Mouse (Mus musculus) myocyte (in vitro differentiated cells): ENCODE data around the gene Gphb5.

Source experiments
- CEBPB ChIP-seq: IDR thresholded peaks from 2 replicates; pipeline ENCODE4 v1.6.1; 2011; ENCODE audit warnings: mild to moderate bottlenecking, moderate library complexity; ENCODE audit not compliant: poor library complexity, insufficient read depth, severe bottlenecking
- E2F4 ChIP-seq: IDR thresholded peaks from one replicate; pipeline ENCODE4 v1.6.1; 2011; ENCODE audit warnings: mild to moderate bottlenecking, control low read depth, moderate library complexity; ENCODE audit not compliant: insufficient read depth
- MAX ChIP-seq: IDR thresholded peaks from one replicate; pipeline ENCODE4 v1.6.1; 2011; ENCODE audit warnings: low read depth, mild to moderate bottlenecking, control low read depth
- MYOD1 ChIP-seq, 3 experiments: IDR thresholded peaks; one replicate each; pipeline ENCODE4 v1.6.1; 2011; ENCODE audit warnings: control low read depth in 2 of 3, low read depth in 2 of 3, mild to moderate bottlenecking in 2 of 3, moderate library complexity in 1 of 3; ENCODE audit not compliant: insufficient read length in 2 of 3, control insufficient read depth in 1 of 3
- MYOG ChIP-seq, 3 experiments: IDR thresholded peaks; one replicate each; pipeline ENCODE4 v1.6.1; 2011; ENCODE audit warnings: control low read depth in 2 of 3, low read depth in 2 of 3, mild to moderate bottlenecking in 2 of 3; ENCODE audit not compliant: insufficient read length in 2 of 3, control insufficient read depth in 1 of 3, insufficient read depth in 1 of 3
- POLR2A ChIP-seq: IDR thresholded peaks from one replicate; pipeline ENCODE4 v1.6.1; 2011; ENCODE audit warnings: low read depth, mild to moderate bottlenecking, control low read depth, moderate library complexity; ENCODE audit not compliant: insufficient read length
- POLR2AphosphoS2 ChIP-seq: IDR thresholded peaks from one replicate; pipeline ENCODE4 v1.6.1; 2011; ENCODE audit warnings: low read depth, control low read depth; ENCODE audit not compliant: insufficient read length
- REST ChIP-seq: IDR thresholded peaks from one replicate; pipeline ENCODE4 v1.6.1; 2011; ENCODE audit warnings: mild to moderate bottlenecking, control low read depth, moderate library complexity; ENCODE audit not compliant: insufficient read depth, insufficient read length
- SRF ChIP-seq: IDR thresholded peaks from one replicate; pipeline ENCODE4 v1.6.1; 2011; ENCODE audit warnings: low read depth; ENCODE audit not compliant: control insufficient read depth, insufficient read length
- TCF12 ChIP-seq: IDR thresholded peaks from one replicate; pipeline ENCODE4 v1.6.1; 2011; ENCODE audit warnings: mild to moderate bottlenecking, control low read depth; ENCODE audit not compliant: poor library complexity, insufficient read depth, severe bottlenecking
- TCF3 ChIP-seq: IDR thresholded peaks from one replicate; pipeline ENCODE4 v1.6.1; 2011; ENCODE audit warnings: low read depth, control low read depth; ENCODE audit not compliant: insufficient read length
- USF1 ChIP-seq: IDR thresholded peaks from one replicate; pipeline ENCODE4 v1.6.1; 2011; ENCODE audit warnings: low read depth, mild to moderate bottlenecking, control low read depth, moderate library complexity

GRCm38 (mm10) chr12:75453441-75453840 is 36.9 kb upstream of the Gphb5 start:
- TF ChIP-seq USF1 (no peak), POLR2A (no peak), REST (no peak), POLR2AphosphoS2 (no peak), MAX (no peak), E2F4 (no peak), TCF12 (no peak), TCF3 (no peak), MYOD1 (IDR thresholded peaks at IDR 0.05; ENCODE audit: control insufficient read depth in 1 of 3, insufficient read length in 2 of 3, low read depth in 2 of 3) (no peak), MYOG (IDR thresholded peaks at IDR 0.05; ENCODE audit: control insufficient read depth in 1 of 3, insufficient read depth in 1 of 3, insufficient read length in 2 of 3, low read depth in 2 of 3) (no peak), CEBPB (no peak), SRF (no peak)
